Mouse (Mus musculus) retina, postnatal 7 days (tissue): ENCODE results near the gene Fgfr2.

Source experiments
- DNase-seq: peaks from one replicate; pipeline ENCODE4 v3.0.0-alpha.2; 2012; ENCODE audit warnings: low read depth, low spot score

Fgfr2 gene

GRCm38 (mm10) chr7:132754389-132754750, 368.8 kb downstream of the Fgfr2 start:
- no peak for DNase-seq

GRCm38 (mm10) chr7:132753518-132754388, 369.4 kb downstream of the Fgfr2 start:
- DNase-seq, result no peak

- no peak for DNase-seq
These were observed 371.4 kb downstream of the Fgfr2 start for GRCm38 (mm10) chr7:132751716-132752115.

GRCm38 (mm10) chr7:132749504-132749903, 373.6 kb downstream of the Fgfr2 start:
- DNase-seq, result no peak

GRCm38 (mm10) chr7:132748076-132748769, 374.9 kb downstream of the Fgfr2 start:
- no peak for DNase-seq

- no peak for DNase-seq
These were observed 376.1 kb downstream of the Fgfr2 start for GRCm38 (mm10) chr7:132747096-132747495.

- no peak for DNase-seq
These were observed 380.2 kb downstream of the Fgfr2 start for GRCm38 (mm10) chr7:132742912-132743311.

GRCm38 (mm10) chr7:132739829-132740228, 383.3 kb downstream of the Fgfr2 start:
- no peak for DNase-seq

GRCm38 (mm10) chr7:132738844-132739243, 384.3 kb downstream of the Fgfr2 start:
- no peak for DNase-seq

- no peak for DNase-seq
These were observed 386.9 kb downstream of the Fgfr2 start for GRCm38 (mm10) chr7:132736099-132736862.

GRCm38 (mm10) chr7:132735145-132735544, 388.0 kb downstream of the Fgfr2 start:
- DNase-seq, result no peak

GRCm38 (mm10) chr7:132734222-132734621, 388.9 kb downstream of the Fgfr2 start:
- no peak for DNase-seq

GRCm38 (mm10) chr7:132733521-132733920, 389.6 kb downstream of the Fgfr2 start:
- DNase-seq, result no peak

GRCm38 (mm10) chr7:132732136-132732789, 390.9 kb downstream of the Fgfr2 start:
- no peak for DNase-seq

GRCm38 (mm10) chr7:132731558-132731957, 391.6 kb downstream of the Fgfr2 start:
- DNase-seq, result no peak

- DNase-seq, result no peak
These were observed 392.6 kb downstream of the Fgfr2 start for GRCm38 (mm10) chr7:132730510-132730909.

- DNase-seq, result no peak
These were observed 393.9 kb downstream of the Fgfr2 start for GRCm38 (mm10) chr7:132729093-132729831.

GRCm38 (mm10) chr7:132726106-132726861, 396.9 kb downstream of the Fgfr2 start:
- DNase-seq, result no peak

GRCm38 (mm10) chr7:132724501-132725062, 398.6 kb downstream of the Fgfr2 start:
- no peak for DNase-seq

- no peak for DNase-seq
These were observed 399.2 kb downstream of the Fgfr2 start for GRCm38 (mm10) chr7:132723906-132724305.
